Mouse (Mus musculus): ENCODE data around the gene Map3k4. TPM values are rescaled to one million over a fixed set of nuclear protein-coding genes. Genes with fewer than 3 reads are reported as not detected.

The Map3k4 gene
- polyA plus RNA-seq, 1 experiment from 2014 or later, result 49.3 TPM

GRCm38 (mm10) chr17:12179766-12180165 lies 138.8 kb downstream of the Map3k4 start:
- H3K27me3 ChIP-seq, result no peaks in the 10 kb centered on the region
- in situ Hi-C loops (cut with MboI; ENCODE audit: low pct_unique_long_range_greater_than_20kb), result no loop called here
- DNase-seq (ENCODE audit: low read depth, low spot score) (no peak), ATAC-seq (no peak)
- POLR2A ChIA-PET, result no interaction called here
- CTCF ChIA-PET, result no interaction called here
- no peak for TF ChIP-seq CTCF (IDR thresholded peaks at IDR 0.05)

- no peak for TF ChIP-seq CTCF (IDR thresholded peaks at IDR 0.05)
- CTCF ChIA-PET, result no interaction called here
- H3K27me3 ChIP-seq, result no peaks in the 10 kb centered on the region
- in situ Hi-C loops (cut with MboI; ENCODE audit: low pct_unique_long_range_greater_than_20kb), result no loop called here
- ATAC-seq, result no peak
- DNase-seq (ENCODE audit: low read depth, low spot score), result no peak
- POLR2A ChIA-PET, result no interaction called here
Observed at GRCm38 (mm10) chr17:12179339-12179738, 139.3 kb downstream of the Map3k4 start.

Other genes starting within 250 kb of the Map3k4 start
- gene Agpat4, start 200.1 kb downstream of the Map3k4 start, polyA plus RNA-seq (2021), result 44.2 TPM
- gene Plg, start 59.8 kb upstream of the Map3k4 start, polyA plus RNA-seq (2021), result 0.06 TPM
- gene Slc22a3, start 188.9 kb upstream of the Map3k4 start, polyA plus RNA-seq (2021), result not detected